Mouse (Mus musculus) embryo, embryonic 11 days (tissue): ENCODE data around the gene Slc11a1.

Source experiments
- DNase-seq: peaks from one replicate; pipeline ENCODE4 v3.0.0-alpha.2; 2015

Slc11a1 gene

DNA sequence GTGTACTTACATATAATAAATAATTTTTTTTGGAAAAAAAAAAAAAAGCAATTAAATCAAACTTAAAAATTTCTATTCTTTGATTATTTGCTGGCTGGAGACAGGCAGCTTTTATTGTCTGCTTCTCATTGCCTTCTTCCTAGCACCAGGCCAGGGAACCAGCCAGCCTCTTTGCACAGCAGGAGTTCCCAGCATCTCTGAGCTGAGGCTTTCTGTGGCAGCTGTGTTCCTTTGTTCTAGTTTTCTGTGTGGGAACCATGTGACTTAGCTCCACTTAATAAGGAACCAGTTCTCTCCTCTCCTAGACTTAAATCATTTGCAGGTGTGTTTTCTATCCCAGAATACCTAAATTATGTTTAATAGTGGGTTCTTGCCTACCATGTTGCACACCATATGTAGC, 17.5 kb upstream of the Slc11a1 start:
- no peak for DNase-seq

DNA sequence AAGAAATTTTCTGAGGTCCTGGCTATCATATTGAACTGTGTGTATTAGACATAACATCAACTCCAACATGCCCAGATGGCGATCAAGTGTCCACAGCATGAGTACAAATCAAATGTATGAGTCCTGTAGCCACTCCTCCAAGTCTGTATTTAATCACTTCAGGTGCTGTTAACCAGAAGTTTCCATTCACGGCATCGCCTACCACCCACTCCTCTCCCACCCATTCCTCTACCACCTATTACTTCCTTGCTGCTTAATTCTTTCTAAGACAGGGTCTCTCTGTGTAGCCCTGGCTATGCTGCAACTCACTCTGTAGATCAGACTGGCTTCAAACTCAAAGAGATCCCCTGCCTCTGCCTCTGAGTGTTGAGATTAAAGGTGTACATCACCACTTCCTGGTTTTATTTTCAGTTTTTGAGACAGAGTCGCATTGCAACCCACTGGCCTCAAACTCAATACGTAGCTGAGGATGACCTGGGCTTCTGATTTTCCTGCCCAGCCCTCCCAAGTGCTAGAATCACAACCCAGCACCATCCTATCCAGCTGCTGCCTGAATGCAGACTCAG, 15.0 kb upstream of the Slc11a1 start:
- no peak for DNase-seq

DNA sequence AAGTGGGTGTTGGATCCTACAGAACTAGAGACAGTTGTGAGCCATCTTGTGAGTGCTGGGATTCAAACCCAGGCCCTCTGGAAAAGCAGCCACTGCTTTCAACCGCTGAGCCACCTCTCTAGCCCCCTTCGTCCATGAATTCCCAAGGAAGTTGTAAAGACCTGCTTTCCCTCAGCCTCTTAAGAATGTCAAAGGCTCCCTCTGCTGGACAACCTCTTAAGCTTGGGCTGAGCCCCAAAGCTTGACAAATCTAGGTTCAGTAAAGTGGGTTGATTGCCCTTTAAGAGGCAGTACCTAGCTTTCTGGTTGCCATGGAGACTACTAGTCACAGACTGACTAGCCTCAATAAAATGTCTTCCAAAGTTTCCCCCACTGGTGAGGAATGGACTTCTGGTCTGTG, 13.2 kb upstream of the Slc11a1 start, which contains the start of gene Catip:
TSS of gene Catip (plus strand) at position 297 of the 400 bp plus-strand sequence.
- DNase-seq = peak; percentile 94

DNA sequence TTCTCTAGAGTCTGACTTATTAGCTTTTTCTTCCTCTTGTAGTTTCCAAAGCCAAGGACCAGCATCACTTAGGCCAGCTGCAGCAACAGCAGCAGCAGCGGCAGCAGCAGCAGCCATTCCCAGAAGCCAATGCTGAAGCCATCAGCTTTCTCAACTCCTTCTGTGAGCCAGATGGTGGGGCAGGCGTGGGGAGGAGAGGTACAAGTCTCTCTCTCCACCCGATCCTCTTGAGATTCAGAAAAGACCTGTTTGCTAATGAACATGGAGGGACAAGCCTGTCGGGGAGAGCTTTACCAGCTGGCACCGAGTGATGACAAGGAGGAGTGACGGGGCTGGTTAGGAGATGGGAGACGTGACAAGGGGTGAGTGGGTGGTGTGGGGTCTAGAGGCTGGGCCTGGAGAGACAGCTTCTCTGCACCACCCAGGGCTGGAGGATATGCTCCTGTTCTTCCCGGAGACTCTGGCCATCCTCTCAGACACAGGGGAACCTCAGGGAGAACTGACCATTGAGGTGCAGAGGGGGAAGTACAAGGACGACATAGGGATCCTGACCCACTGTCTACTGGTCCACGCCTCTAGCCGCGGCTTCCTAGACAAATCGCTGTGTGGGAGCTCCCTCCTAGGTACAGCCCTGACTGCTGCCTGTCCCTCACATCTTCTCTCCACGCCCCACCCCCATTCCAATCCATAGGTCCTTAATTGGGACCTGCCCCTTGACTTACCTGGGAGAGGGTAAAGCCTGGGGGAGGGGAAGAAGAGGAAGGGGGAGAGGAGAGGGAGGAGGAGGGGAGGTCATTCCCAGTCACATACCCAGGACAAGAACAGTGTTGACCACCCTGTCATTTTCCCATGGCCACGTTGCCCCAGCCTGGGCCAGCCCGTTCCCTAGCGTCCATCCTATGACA, 12.4 kb upstream of the Slc11a1 start:
- DNase-seq = no peak

DNA sequence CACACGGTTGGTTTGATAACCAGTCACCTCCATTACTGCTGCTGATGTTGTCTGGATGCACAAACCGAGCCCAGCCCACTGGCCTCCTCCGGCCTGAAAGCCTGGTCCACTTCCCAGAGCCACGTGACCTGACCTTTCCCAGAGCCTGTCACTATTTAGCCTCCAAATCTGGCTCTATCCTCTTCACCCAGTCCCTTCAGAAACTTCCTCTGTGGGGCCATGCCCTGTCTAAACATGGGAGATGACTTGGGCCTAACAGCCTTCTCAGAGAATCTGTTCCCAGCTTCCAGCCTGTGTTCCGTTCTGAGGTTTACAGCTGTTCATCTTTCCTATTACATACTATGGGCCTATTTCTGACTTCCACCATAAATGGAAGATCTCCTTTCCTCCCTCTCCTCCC, 11.6 kb upstream of the Slc11a1 start:
- no peak for DNase-seq

DNA sequence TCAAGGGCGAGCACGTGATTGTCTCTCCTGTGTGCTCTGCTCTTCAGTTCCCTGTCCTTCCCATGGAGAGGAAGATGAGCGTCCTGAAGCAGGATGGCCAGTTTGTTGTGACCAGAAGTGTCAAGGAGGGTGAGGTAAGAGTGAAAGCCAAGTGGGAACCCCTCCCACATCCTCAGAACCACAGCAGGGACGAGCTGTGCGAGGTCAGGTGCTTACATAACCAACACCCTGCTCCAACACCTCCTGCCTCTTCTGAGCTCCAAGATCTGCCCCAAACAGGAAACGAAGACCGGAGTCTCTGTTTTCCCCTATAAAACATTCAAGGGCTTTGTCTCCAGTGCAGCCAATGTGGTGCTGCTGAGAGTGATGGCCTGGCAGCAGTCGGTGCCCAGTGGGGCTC, 10.7 kb upstream of the Slc11a1 start:
- no peak for DNase-seq

DNA sequence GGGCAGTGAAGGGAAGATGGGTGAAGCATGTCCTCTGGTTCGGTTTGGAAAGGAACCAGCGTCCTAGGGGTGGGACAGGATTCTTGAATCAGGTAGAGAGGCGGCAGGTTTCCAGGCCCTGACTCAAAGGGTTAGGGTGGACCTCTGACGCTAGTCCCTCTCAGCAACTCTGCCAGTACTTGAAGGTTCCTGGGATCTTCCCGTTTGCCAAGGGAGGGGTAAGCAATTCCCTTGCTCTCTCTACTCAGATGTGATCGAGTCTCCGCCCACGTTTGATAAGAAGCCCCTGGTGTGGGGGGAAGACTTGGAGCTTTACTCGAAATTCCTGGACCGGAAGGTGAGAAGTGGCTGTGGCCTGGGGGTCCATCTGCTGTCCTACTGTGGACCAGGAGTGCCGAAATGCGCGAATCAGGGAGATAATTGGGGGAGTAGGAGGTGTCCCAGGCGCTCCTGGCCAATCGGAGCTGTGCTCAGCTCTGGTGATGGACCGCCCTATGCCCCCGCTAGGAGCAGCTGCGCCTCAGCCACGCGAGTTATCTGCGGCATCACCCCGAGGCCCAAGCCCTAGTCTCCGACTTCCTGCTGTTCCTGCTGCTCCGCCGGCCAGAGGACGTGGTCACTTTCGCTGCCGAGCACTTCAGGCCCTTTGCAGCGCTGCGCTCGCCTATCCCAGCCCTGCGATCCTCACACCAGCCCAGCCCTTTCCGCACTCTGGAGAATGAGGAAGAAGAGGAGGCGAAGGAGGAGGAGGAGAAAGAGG, 6.9 kb upstream of the Slc11a1 start:
- DNase-seq = peak; percentile 71

DNA sequence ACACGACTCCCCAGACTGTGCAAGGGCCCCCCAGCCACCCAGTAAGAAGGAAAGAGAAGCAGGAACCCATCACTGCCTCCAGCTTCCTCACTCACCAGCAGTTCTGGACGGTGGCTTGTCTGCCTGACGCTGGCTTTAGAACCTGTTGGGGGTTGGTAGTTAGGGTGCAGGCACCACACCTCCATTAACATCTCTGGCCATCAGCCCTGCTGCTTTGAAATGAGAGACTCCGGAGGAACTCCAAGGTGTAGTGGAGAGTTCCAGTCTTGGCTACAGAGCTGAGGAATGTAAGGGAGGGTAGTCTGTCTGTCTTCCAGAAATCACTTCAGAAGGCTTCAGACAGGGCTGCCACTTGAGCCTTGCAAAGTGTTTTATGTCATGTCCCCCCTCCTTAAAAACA, 5.0 kb upstream of the Slc11a1 start:
- DNase-seq = no peak

DNA sequence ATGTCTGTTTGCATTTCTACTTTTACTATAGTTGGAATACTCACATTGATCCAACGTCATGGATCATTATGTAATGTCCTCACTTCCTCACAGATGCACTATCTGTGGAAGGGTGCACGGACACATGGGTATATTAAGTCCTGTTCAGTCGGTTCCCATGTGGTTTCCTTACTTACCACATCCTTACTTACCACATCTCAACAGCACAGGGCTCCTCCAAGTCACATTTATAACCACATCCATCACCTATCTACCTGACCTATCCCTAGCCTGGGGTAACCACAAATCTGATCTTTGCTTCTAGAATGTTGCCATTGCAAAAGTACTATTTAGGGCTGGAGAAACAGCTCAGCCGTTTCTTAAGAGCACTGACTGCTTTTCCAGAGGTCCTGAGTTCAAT, 1.6 kb upstream of the Slc11a1 start:
- DNase-seq = no peak

DNA sequence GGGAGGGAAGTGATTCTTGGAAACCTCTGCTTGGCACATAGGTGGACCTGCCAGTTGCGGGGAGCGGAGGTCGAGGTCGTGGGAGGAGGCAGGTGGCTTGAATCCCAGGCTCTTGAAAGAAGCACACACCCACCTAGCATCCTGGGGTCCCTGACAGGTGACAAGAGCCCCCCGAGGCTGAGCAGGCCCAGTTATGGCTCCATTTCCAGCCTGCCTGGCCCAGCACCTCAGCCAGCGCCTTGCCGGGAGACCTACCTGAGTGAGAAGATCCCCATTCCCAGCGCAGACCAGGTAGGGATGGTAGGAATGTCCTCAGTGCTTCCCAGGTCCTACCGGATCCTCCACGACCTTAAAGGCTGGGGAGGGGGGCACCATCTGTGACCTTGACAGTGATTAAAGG, 566 bp downstream of the Slc11a1 start:
- DNase-seq = no peak

DNA sequence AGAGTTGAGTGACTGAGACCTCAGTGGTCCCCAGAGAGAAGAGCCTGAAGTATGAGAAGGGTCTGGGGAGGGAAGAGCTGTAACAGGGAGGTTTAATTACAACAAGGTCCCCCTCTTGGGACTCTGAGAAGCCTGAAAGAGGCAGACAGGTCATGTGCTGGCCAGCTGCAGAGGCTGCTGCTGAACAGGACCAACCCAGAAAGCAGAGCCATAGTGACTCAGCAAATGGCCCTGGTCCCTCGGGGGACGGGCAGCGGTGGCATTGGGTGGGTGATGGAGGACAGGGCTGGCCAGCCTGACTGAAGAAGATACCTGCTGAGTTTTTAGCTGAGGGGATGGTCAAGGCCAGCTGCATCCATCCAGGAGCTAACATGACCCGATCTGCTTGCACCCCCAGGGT, 1.4 kb downstream of the Slc11a1 start:
- no peak for DNase-seq

DNA sequence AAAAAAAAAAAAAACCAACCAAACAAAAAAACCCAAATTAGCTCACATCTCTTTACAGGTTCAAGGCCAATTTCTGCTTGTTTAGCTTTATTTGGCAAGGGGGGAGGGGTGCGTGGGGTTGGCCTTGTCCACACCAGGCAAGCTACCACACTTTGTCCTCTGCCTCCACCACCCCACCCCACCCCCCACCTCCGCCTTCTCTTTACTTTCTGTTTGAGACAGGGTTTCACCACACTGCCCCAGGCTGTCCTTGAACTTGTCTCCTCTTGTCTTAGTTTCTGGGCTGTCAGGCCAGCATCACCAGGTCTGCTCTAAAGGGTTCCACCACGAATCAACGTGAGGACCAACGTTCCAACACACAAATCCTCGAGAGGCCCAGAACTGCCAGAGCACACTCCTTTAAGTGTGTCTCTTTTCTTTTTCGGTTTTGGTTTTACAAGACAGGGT, 4.1 kb downstream of the Slc11a1 start:
- no peak for DNase-seq

DNA sequence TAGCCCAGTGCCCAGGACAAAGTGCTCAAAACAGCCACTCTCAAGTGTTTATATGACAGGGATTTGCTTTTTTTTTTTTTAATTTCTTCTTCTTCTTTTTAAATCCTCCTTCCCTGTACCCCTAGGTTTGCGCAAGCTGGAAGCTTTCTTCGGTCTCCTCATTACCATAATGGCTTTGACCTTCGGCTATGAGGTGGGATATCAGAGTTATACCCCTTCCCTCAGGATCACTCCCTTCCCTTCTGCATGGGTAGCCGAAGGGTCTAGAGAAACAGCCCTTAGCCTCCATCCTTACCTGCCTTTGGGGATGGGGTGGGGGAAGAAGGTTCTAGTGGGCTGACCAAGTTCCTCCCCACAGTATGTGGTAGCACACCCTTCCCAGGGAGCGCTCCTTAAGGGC, 5.5 kb downstream of the Slc11a1 start:
- no peak for DNase-seq

DNA sequence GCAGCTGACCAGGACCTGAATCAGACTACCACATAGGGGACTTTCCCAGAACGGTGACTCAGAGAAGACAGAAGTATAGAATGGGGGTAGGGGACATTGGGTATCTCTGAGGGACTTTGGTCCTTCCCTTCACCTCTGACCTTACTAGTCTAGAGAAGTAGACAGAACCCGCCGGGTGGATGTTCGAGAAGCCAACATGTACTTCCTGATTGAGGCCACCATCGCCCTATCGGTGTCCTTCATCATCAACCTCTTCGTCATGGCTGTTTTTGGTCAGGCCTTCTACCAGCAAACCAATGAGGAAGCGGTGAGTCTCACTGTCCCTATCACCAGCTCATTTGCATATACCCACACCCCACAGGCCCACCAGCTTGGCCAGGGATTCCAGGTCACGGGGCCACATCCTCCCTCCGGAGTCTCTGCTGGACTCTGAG, 6.6 kb downstream of the Slc11a1 start:
- DNase-seq = no peak

DNA sequence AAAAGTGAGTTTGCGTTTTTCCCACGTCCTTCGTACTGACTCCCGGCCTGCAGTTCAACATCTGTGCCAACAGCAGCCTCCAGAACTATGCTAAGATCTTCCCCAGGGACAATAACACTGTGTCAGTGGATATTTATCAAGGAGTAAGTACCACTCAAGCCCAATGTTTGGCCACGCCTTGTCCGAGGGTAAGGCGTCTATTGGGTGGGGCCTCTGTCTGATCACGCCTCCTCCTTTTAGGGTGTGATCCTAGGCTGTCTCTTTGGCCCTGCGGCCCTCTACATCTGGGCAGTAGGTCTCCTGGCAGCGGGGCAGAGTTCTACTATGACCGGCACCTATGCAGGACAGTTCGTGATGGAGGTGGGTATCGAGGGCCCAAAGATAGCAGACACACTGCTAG, 8.4 kb downstream of the Slc11a1 start:
- no peak for DNase-seq

DNA sequence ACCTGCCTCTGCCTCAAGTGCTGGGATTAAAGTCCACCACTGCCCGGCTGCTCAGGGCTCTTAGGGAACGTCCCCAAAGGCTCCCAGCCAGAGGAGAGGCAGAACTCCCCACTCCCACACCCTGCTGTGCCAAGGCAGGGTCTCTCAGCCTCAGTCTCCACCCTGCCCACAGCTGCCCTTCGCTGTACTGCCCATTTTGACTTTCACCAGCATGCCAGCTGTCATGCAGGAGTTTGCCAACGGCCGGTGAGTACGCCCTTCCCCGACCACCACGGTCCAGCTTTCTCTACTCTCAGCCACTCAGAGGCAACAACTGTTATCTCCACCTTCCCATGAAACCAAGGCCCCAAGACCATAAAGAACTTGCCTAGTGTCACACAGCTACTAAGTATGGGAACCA, 9.5 kb downstream of the Slc11a1 start:
- no peak for DNase-seq

DNA sequence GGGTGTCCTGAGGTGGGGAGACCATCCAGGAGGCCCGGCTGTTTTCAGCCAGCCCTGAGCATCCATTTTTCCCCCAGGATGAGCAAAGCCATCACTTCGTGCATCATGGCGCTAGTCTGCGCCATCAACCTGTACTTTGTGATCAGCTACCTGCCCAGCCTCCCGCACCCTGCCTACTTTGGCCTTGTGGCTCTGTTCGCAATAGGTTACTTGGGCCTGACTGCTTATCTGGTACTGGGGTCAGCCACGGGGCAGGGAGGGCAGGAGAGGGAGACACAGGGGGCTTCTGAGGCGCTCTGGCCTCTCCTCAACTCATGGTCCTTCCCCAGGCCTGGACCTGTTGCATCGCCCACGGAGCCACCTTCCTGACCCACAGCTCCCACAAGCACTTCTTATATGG, 10.1 kb downstream of the Slc11a1 start:
- no peak for DNase-seq

DNA sequence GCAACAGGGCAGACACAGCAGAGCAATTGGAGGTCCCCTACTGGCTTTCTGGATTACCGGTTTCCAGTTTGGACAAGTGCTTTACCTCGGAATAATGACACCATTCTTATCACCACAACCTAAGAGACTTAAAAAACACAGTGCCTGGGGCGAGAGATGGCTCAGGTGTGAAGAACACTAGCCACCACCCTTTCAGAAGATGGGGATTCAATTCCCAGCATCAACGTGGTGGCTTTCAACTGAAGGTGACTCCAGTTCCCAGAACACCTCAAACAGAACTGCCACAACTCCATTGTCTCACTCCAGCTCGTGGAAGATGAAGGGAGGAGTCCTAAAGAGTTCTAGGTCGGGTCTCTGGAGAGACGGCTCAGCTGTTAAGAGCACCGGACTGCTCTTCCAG, 10.5 kb downstream of the Slc11a1 start:
- DNase-seq = no peak

DNA sequence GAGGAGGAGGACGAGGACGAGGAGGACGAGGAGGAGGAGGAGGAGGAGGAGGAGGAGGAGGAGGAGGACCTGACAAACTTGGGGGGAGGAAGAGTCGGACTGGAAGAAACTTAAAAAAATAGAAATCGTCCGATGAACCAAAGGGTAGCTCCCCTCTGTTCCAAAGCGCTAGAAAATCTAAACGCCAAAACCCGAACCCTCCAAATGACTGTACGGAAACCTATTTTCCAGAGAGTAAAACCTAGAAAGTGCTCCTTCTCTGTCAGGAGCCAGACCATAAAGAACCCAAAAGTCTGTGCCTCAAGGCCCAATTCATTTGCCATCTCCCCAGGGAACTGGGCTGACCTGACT, 11.3 kb downstream of the Slc11a1 start:
- DNase-seq = no peak

DNA sequence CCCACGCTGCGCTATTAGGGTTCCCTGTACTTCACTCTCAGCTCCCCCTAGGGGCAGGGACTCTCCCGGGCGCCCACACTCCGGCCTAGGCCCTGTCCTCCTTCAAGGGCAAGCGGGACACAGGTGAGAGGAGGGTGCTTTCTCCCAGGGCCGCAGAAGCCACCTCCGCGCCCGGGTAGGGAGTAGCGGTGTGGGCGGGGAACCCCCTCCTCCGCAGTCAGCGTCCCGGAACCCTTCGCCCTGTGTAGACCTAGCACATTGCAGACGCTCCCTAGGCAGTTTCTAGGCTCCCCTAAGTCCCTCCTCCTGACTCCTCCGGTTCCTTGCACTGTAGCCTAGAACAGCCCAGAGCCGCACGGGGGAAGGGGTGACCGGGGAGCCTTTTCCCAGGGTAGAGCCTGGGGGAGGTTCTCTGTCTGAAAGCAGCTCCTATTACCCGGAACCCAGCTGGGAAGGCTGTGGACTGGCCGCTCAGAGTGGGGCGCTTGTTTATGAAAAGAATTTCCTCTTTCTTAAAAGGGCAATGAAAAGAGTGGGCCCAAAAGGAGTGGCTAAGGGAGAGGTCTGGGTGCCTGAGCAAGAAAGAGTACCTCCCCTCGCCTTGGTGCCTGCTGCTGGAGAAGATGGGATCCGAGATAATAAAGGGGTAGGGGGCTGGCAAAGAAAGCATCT, 11.9 kb downstream of the Slc11a1 start:
- DNase-seq = peak; percentile 94

DNA sequence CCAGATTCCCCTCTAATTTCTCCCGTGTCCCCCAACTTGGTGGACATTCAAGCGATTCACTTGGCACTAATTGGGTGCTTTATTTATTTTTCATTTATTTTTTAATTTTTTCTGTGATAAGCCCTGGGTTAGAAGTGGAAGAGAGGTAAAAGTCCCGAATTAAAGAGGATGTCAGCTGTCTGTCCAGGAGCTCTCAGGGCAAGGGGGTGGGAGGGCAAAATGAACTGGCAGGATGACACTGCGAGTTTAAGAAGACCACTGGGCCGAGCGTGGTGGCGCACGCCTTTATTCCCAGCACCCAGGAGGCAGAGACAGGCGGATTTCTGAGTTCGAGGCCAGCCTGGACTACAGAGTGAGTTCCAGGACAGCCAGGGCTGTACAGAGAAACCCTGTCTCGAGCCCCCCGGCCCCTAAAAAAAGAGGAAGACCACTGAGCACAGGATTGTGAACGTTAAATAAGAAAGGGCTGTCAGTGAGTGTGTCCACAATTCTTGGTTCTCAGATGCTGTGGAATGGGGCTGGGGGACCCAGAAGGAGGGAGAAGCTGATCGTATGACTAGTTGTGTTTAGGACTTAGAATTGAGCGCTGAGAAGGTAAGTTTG, 12.5 kb downstream of the Slc11a1 start:
- DNase-seq = no peak

DNA sequence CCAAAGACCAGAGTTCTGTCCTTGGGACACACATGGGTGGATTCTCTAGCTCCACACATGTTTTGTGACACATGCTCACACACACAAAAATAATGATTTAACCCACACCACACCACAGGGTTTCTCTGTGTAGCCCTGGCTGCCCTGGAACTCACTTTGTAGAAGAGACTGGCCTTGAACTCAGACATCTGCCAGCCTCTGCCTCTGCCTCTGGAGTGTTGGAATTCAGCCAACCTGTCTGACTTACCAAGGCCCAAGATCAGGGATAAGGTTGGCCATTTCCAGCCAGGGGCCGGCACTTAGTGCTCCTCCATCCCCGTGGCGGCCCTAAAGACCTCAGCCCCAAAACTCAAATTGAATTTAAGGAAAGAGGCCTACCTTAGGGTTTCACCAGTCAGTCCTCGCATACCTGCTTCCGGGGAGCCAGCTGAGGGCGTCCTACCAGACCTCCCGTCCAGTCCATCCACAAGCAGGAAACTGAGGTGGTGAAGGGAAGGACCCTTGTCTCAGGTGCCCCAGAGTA, 13.5 kb downstream of the Slc11a1 start:
- no peak for DNase-seq
